Mouse (Mus musculus): ENCODE data around the gene Itgb3bp.

GRCm38 (mm10) chr4:99931807-99932206, 2.2 kb upstream of the Itgb3bp start:
- TF ChIP-seq MAFK (IDR thresholded peaks at IDR 0.05; ENCODE audit: insufficient read depth, low read depth, low read length) (no peak), ZNF384 (IDR thresholded peaks at IDR 0.05; ENCODE audit: low read depth, low read length) (no peak), CHD2 (IDR thresholded peaks at IDR 0.05; ENCODE audit: low read depth, low read length) (no peak), ZC3H11A (IDR thresholded peaks at IDR 0.05; ENCODE audit: borderline replicate concordance, low read depth, low read length) (no peak), HCFC1 (IDR thresholded peaks at IDR 0.05; ENCODE audit: borderline replicate concordance, insufficient read depth, low read length) (no peak)
